Mouse (Mus musculus) heart, embryonic 10.5 days (tissue): ENCODE measurements around the gene Rxfp3. TPM values are rescaled to one million over a fixed set of nuclear protein-coding genes. Genes with fewer than 3 reads are reported as not detected.

ENCODE experiments used
- DNase-seq: peaks from one replicate; pipeline ENCODE4 v3.0.0-alpha.2; 2017; ENCODE audit warnings: low spot score
- H3K27ac ChIP-seq: fragments of 300-500 bp; sonication (generic); 2 replicates; pipeline ENCODE4 v1.5.1; 2016; ENCODE audit warnings: mild to moderate bottlenecking
- H3K27me3 ChIP-seq: fragments of 300-500 bp; sonication (generic); 2 replicates; pipeline ENCODE4 v1.6.1; 2016; ENCODE audit warnings: mild to moderate bottlenecking; ENCODE audit not compliant: poor library complexity, insufficient read depth, severe bottlenecking
- H3K36me3 ChIP-seq: fragments of 300-500 bp; sonication (generic); 2 replicates; pipeline ENCODE4 v1.6.1; 2016; ENCODE audit warnings: mild to moderate bottlenecking, moderate library complexity
- H3K4me1 ChIP-seq: fragments of 300-500 bp; sonication (generic); 2 replicates; pipeline ENCODE4 v1.6.1; 2016; ENCODE audit warnings: mild to moderate bottlenecking
- H3K4me3 ChIP-seq: fragments of 300-500 bp; sonication (generic); 2 replicates; pipeline ENCODE4 v1.5.1; 2016; ENCODE audit warnings: mild to moderate bottlenecking, moderate library complexity
- H3K9me3 ChIP-seq: fragments of 300-500 bp; sonication (generic); 2 replicates; pipeline ENCODE4 v1.6.1; 2016; ENCODE audit warnings: mild to moderate bottlenecking, moderate library complexity
- WGBS: fragments of 180-500 bp; shearing (Covaris S2); methylation state at CpG from one replicate; pipeline ENCODE4 v1.1.7; 2016; 5-methylcytosine and 5-hydroxymethylcytosine counted together
- polyA plus RNA-seq: library from polyadenylated mRNA; unstranded; fragments of >200 nt; fragmentation: Nextera tagmentation; extraction: Ambion mirVana; gene quantifications from 2 replicates; pipeline ENCODE4 v1.2.1, GENCODE M21; 2016

The Rxfp3 gene
- 0.05 and 0.48 TPM in 2 replicates for polyA plus RNA-seq

DNA sequence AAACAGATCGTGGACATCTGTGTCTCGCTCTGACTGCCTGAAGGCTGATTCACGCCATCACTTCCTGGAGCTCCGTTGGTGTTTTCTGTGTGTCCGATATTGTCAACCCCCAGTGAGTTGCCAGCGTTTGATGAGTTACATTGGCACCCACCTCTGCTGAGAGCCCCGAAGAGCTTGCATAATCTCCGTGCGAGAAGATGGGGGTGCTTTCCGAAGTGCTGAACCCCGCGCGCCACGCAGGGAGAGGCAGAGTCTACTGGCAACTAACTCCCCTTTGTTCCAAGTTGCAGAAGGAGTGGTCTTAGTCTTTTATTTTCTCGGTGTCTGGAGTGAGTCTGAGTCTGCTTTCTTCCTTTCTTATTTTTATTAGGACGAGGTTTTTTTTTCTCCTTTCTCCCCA is at the start of gene Rxfp3:
Rxfp3 (minus strand) TSS at position 281 of the 400 bp plus-strand sequence.
- Histone ChIP-seq H3K4me1 (peaks cover 23% of the 10 kb centered on the region), H3K36me3 (no peaks in the 10 kb centered on the region), H3K27me3 (peaks cover 56% of the 10 kb centered on the region), H3K9me3 (no peaks in the 10 kb centered on the region), H3K27ac (no peak within 1 kb of the TSS), H3K4me3 (peak within 1 kb of the TSS; percentile 56)
- 4% methylated on average over 16 of the region's 16 CpGs for WGBS
- DNase-seq, result no peak

DNA sequence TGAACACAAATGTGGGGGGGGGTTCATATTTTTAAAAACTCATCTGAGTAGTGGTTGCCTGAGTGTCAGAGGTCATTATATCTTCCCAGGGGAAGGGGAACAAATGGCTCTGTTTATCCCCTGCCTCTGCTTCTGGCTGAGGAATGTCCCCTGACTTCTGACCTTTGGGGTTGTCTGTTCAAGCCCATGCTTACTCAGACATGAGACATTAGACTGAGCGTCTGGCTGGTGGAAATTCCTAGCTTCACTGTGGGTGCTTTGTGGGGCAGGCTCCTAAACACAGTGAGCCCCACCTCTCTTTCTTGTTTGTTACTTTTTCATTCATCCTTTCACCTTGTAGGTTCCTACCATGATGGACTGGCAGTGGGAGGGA is 47.2 kb upstream of the Rxfp3 start:
- H3K27me3 ChIP-seq, result no peaks in the 10 kb centered on the region
- 39% methylated on average over 1 of the region's 1 CpGs for WGBS
- no peak for DNase-seq
- no peak overlapping the region for H3K27ac ChIP-seq
- no peaks in the 10 kb centered on the region for H3K9me3 ChIP-seq
- H3K36me3 ChIP-seq, result no peaks in the 10 kb centered on the region
- H3K4me3 ChIP-seq, result no peak overlapping the region
- peaks cover 7% of the 10 kb centered on the region for H3K4me1 ChIP-seq

GRCm38 (mm10) chr15:11084241-11084992 is 46.6 kb upstream of the Rxfp3 start:
- no peak for DNase-seq
- Histone ChIP-seq H3K36me3 (no peaks in the 10 kb centered on the region), H3K9me3 (no peaks in the 10 kb centered on the region), H3K27ac (0 out of 2 replicates have a peak overlapping the region, but pooled peaks have one; percentile 64), H3K4me3 (no peak overlapping the region), H3K27me3 (no peaks in the 10 kb centered on the region), H3K4me1 (peaks cover 7% of the 10 kb centered on the region)
- 54% methylated on average over 9 of the region's 9 CpGs for WGBS

DNA sequence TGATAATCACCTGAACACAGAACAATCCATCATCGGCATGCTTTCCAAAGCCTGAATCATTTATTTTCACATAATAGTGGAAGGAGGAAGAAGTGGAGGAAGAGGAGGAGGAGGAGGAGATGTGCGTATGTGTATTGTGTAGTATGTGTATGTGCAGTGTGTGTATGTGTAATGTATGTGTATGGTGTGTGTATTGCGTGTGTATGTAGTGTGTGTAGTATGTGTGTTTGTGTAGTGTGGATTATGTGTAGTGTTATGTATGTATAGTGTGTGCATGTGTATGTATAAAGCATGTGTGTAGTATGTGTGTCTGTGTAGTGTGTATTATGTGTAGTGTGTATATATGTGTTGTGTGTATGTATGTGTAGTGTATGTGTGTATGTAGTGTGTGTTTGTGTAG is 45.9 kb upstream of the Rxfp3 start:
- WGBS, result 89% methylated on average over 3 of the region's 3 CpGs

GRCm38 (mm10) chr15:11082961-11083569 is 45.3 kb upstream of the Rxfp3 start:
- 79% methylated on average over 8 of the region's 8 CpGs for WGBS

More for the DNA sequence above, 45.9 kb upstream of the Rxfp3 start:
- no peak overlapping the region for H3K4me3 ChIP-seq
- no peaks in the 10 kb centered on the region for H3K9me3 ChIP-seq
- no peaks in the 10 kb centered on the region for H3K27me3 ChIP-seq
- no peaks in the 10 kb centered on the region for H3K36me3 ChIP-seq
- H3K27ac ChIP-seq, result no peak overlapping the region
- peaks cover 7% of the 10 kb centered on the region for H3K4me1 ChIP-seq
- DNase-seq, result no peak

GRCm38 (mm10) chr15:11075726-11076361 is 38.1 kb upstream of the Rxfp3 start:
- H3K4me1 ChIP-seq, result no peaks in the 10 kb centered on the region
- no peak overlapping the region for H3K27ac ChIP-seq
- H3K4me3 ChIP-seq, result no peak overlapping the region
- WGBS, result 84% methylated on average over 3 of the region's 3 CpGs
- H3K36me3 ChIP-seq, result no peaks in the 10 kb centered on the region
- no peaks in the 10 kb centered on the region for H3K27me3 ChIP-seq
- H3K9me3 ChIP-seq, result no peaks in the 10 kb centered on the region
- no peak for DNase-seq

More at GRCm38 (mm10) chr15:11082961-11083569, 45.3 kb upstream of the Rxfp3 start:
- peaks cover 7% of the 10 kb centered on the region for H3K4me1 ChIP-seq
- no peaks in the 10 kb centered on the region for H3K9me3 ChIP-seq
- H3K4me3 ChIP-seq, result no peak overlapping the region
- DNase-seq, result no peak
- no peaks in the 10 kb centered on the region for H3K27me3 ChIP-seq
- H3K36me3 ChIP-seq, result no peaks in the 10 kb centered on the region
- H3K27ac ChIP-seq, result no peak overlapping the region

DNA sequence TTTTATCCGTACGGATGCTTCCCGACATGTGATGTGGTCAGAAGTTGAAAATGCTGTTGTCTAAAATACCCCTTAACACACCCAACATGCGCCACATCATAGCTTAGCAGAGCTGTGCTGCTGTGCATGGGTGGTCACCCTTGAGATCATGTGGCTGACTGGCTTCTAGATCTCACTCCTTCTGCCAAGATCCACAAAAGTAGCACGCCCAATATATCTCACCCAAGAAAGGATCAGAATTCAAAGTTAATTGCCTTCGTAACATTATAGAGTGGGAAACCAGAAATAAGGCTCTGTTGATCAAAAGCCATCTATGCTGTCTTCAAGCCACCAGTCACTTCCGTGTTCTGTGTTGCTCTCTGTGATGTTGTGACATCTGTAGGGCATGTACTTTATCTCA is 30.1 kb upstream of the Rxfp3 start:
- 81% methylated on average over 7 of the region's 7 CpGs for WGBS
- Histone ChIP-seq H3K27me3 (no peaks in the 10 kb centered on the region), H3K27ac (no peak overlapping the region), H3K9me3 (no peaks in the 10 kb centered on the region), H3K4me3 (no peak overlapping the region), H3K36me3 (no peaks in the 10 kb centered on the region), H3K4me1 (peaks cover 20% of the 10 kb centered on the region)
- DNase-seq, result no peak

- Histone ChIP-seq H3K4me3 (peak overlapping the region; percentile 60), H3K27me3 (no peaks in the 10 kb centered on the region), H3K9me3 (no peaks in the 10 kb centered on the region), H3K4me1 (peaks cover 20% of the 10 kb centered on the region), H3K27ac (peak overlapping the region; percentile 56; the same call in 1 of the 2 replicates), H3K36me3 (no peaks in the 10 kb centered on the region)
- no peak for DNase-seq
- 13% methylated on average over 5 of the region's 5 CpGs for WGBS
These were observed 28.5 kb upstream of the Rxfp3 start for GRCm38 (mm10) chr15:11066299-11066698.

DNA sequence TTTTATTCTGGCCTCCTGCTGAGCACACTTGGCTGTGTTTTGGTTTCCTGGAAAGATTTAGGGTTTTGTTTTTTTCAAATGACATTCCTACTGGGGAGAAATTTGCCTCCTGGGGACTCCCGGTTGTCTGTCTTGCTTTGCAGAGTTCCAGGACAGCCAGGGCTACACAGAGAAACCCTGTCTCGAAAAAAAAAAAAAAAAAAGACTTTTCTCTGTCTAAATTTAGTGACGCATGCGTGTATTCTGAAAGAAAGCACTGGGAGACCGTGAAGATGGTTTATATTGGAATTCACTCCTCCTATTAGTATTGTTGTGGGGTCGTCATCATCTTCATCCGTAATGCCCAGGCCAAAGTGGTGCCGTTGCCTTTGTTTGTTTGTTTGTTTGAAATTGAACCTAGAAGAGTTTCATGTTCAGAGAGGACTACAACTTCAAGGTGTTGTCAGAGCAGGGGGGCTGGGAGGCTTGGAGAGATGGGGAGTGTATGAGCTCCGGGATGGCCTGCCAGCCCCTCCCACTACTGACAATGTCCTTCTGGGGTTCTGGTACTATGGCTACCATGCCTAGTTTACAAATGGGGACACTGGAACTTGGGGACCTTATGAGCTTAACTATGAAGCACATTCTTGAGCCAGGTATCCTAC is 27.9 kb upstream of the Rxfp3 start:
- H3K27ac ChIP-seq, result peak overlapping the region; percentile 85
- WGBS, result 9% methylated on average over 9 of the region's 9 CpGs
- H3K9me3 ChIP-seq, result no peaks in the 10 kb centered on the region
- H3K4me3 ChIP-seq, result peak overlapping the region; percentile 60
- H3K4me1 ChIP-seq, result peaks cover 20% of the 10 kb centered on the region
- H3K27me3 ChIP-seq, result no peaks in the 10 kb centered on the region
- H3K36me3 ChIP-seq, result no peaks in the 10 kb centered on the region
- DNase-seq, result no peak

GRCm38 (mm10) chr15:11064558-11065411 is 27.0 kb upstream of the Rxfp3 start, which contains the start of gene Adamts12:
Gene Adamts12, plus strand, starts transcription at chr15:11064790.
- WGBS, result 2% methylated on average over 25 of the region's 25 CpGs
- peak; percentile 79 for DNase-seq
- peak within 1 kb of the TSS; percentile 60 for H3K4me3 ChIP-seq
- H3K4me1 ChIP-seq, result peaks cover 20% of the 10 kb centered on the region
- no peaks in the 10 kb centered on the region for H3K27me3 ChIP-seq
- no peaks in the 10 kb centered on the region for H3K36me3 ChIP-seq
- peak within 1 kb of the TSS; percentile 85 for H3K27ac ChIP-seq
- no peaks in the 10 kb centered on the region for H3K9me3 ChIP-seq

DNA sequence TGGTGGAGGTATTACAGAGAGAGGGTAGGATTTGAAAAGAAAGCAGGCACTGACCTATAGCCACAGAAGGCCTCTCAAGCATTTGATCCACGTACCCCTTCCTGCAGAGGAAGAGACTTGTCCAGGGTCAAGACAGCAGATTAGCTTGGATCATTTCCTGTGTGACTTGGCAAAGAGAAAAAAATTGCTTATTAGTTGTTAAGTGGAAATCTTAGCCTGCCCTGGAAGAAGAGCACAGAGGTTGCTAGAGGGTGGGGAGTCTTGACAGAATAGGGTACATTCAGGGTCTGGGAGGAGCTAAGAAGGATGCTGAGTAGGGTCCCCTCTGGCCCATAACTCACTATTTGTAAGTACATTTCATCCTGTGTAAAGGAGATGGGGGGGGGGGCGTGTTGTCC is 26.4 kb upstream of the Rxfp3 start:
- Histone ChIP-seq H3K4me1 (peaks cover 20% of the 10 kb centered on the region), H3K4me3 (peak overlapping the region; percentile 60), H3K27me3 (no peaks in the 10 kb centered on the region), H3K27ac (peak overlapping the region; percentile 85; the same call in 1 of the 2 replicates), H3K9me3 (no peaks in the 10 kb centered on the region), H3K36me3 (no peaks in the 10 kb centered on the region)
- 9% methylated on average over 2 of the region's 2 CpGs for WGBS
- DNase-seq, result no peak

GRCm38 (mm10) chr15:11062903-11063302 is 25.1 kb upstream of the Rxfp3 start:
- H3K36me3 ChIP-seq, result no peaks in the 10 kb centered on the region
- no peaks in the 10 kb centered on the region for H3K27me3 ChIP-seq
- no peak for DNase-seq
- no peak overlapping the region for H3K4me3 ChIP-seq
- no peak overlapping the region for H3K27ac ChIP-seq
- H3K9me3 ChIP-seq, result no peaks in the 10 kb centered on the region
- H3K4me1 ChIP-seq, result peaks cover 20% of the 10 kb centered on the region
- WGBS, result 87% methylated on average over 1 of the region's 1 CpGs
